Mouse (Mus musculus) yolk sac, embryonic 10.5 days (tissue): ENCODE results near the gene Ubqln1.

Source experiments
- DNase-seq: peaks from one replicate; pipeline ENCODE4 v3.0.0-alpha.2; 2017; ENCODE audit warnings: low spot score

The Ubqln1 gene

DNA sequence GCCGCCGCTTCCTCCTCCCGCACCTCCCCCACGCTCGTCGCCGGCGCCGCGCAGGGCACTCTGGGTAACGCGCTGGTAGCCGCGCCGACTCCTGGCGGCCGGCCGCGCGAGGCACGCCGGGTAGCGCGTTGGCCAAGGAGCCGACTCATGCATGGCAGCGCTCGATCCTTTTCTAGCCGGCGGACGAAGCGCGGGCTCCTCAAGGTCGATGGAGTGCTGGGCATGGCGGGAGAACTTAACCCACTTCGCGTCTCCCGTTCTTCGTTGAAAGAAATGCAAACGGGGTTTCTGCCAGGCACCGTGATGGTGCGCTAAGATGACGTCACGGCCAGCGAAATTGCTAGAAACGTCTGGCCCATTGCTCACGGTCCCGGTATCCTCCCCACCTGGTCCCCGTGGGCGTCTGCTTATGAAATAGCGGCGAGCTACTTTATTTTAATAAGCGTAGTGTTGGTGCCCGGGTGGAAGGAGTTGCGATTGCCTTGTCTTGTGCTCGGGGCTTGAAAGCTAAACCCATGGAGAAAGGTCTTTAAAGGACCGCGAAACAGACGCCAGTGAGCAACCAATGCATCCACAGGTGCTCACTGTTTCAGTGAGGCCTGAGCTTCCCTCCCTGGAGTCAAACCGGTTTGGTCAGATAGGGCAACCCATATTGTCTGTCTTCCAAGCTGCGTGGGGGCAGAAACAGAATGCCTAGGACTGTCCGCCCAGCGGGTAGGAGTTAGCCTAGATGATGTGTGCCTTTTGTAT lies at the start of gene Ubqln1:
Ubqln1 (minus strand) TSS at position 62 of the 750 bp plus-strand sequence.
- peak; percentile 89 for DNase-seq

DNA sequence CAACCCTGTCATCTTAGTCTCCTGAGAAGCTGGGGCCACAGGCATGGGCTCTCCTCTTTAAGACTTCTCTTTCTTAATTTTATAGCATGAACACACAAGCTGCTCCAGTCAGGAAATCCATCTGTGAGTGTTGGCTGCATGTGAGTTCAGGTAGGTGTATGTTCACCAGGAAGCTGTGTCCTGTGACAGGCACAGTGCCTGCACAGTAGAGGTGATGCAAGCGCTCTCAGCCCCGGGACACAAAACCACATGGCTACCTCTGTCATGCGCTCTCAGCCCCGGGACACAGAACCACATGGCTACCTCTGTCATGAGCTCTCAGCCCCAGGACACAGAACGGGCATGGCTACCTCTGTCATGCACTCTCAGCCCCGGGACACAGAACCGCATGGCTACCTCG lies 48.1 kb upstream of the Ubqln1 start:
- no peak for DNase-seq

DNA sequence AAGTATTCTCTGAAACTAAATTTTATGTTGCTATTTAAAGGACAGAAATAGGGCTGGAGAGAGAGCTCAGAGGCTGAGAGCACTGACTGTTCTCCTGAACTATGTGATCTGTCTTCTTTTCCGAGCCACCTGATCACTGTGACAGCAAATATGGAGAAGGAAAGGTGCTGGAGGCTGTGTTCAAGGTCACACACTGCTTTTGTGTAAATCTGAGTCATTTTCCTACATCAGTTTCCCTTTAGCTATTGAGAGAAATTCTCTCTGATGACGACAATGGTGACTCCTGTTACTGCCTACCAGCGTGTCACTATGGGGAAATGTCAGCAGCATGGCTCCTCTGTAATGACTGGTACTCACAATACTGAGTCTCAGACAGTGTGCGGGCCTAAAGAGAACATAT lies 46.2 kb upstream of the Ubqln1 start:
- no peak for DNase-seq

DNA sequence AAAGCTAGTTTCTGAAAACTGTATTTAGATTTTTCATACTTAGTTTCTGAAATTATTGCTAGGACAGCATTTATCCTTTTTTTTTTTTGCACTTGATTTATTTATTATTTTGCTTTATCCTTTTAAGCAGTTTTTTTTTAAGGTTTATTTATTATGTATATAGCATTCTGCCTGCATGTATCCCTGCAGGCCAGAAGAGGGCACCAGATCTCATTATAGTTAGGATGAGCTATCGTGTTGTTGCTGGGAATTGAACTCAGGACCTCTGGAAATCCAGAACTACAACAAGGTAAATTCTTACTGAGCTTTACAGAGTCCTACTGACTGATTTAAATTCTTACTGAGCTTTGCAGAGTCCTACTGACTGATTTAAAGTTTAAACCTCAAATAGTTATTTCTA lies 37.8 kb upstream of the Ubqln1 start:
- no peak for DNase-seq

DNA sequence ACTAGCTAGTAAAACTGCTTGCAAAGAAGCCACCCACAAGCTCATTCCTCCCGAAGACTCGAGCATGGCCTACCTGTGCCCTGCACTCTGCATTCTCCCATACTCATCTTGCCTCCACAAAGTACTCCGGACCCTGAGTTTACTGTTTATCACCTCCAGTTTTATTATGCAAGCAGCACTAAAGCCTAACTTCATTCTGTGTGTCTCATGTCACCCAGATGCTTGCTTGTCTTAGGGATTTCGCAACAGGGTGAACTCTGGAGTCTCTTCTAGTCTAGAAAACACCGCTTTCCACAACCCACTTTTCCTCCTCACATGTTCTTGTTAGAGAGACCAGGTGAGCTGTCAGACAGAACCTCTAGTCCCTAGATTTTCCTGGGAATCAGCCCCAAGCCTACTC lies 33.5 kb upstream of the Ubqln1 start:
- DNase-seq, result peak; percentile 56

DNA sequence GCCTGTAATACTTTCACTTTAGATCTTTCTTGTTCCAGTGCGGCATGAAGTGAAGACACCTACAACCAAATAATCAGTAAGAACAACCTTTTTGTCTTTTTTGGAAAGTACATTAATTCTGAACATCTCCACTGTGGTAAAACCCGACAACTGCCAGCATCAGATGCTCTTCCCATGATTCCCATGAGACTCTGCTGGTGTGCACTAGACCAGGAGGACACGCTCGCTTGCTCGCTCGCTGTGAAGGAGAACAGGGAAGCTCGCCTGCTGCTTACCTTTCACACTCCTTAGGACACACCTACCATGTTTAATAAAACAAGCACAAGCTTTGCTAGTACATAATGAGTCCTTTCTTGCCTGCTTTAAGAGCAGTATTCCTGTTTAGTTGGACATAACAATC lies 21.1 kb upstream of the Ubqln1 start:
- no peak for DNase-seq

DNA sequence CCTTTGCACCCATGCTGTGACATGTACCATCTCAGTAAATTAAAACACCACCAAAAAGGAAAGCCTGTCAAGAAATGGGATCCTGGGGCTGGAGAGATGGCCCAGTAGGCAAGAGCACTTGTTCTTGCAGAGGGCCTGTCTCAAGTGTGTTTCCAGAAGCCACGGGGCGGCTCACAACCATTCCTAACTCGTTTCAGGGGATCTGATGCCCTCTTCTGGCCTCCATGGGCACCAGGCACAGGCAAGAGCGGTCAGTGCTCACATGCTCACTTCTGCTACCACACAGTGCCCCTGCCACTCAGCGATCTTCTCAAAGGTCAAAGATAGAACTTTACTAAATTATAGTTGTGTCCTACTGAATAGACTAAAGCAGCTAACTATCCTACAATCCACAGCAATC lies 17.2 kb upstream of the Ubqln1 start:
- no peak for DNase-seq

DNA sequence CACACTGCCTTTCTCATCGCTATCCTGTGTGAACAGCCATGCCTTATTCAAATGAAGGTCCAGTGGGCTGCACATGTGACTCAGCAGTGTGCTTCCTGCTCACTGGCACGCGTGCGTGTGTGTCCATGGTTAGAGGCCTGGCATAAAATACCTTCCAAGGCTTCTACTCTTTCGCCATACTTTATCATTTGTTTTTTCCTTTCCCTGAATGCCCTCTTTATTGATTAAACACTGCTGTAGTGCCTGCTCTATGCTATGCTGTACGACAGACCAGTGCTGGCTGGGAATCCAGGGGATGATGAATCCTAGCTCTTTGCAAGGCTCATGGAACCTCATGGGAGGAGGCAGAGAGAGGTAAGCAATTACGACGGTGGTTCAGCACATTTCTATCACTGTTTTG lies 16.6 kb upstream of the Ubqln1 start:
- DNase-seq, result no peak

DNA sequence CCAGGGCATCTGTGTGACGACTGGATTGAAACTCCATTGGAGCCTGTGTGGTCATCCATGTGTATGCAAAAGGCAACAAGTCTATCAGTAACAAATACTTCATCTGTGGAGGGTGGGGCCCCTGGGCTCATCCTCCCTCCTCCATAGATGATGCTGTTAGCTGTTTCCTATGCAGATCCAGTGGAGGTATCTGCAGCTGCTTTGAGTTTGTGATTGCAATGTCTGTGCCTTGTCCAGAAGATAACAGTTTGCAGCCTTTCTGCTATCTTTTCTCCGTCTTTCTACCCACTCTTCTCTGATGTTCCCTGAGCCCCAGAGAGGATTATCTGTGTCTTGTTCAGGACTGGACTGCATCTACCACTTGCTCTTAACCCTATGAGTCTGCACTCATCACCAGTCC lies 13.2 kb upstream of the Ubqln1 start:
- no peak for DNase-seq

DNA sequence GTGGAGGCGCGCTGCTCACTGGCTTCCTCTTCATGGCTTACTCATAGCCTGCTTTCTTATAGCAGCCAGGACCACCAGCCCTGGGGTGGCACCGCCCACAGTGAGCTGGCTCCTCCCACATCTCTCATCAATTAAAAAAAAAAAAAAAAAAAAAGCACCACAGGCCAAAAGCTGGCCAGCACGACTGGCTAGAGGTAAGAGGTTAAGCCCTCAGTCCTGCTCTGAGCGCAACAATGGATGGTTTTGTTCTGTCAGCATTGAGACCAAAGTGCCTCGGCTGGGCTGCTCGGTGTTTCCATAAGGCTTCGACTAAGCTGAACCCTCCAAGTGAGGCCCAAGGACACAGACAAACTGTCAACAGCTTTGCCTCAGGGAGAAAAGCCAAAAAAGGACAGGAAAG lies 10.2 kb upstream of the Ubqln1 start:
- no peak for DNase-seq

DNA sequence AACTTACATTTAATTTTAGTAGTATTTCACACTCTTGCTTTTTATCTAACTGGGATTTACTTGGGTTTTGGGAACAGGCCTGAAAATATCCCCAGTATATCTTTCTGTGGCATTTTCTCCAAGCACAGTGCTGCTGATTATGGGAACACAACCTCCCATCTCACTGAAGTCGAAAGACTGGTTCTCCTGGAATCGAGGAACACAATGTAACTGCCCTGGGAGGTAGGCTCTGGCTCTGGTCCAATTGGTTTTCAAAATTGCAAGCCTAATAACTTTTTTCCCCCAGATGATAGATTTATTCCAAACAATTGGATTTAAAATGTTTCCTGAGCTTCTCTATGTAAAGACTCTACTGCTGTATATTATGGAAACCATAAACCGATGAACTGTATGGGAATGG lies 4.8 kb upstream of the Ubqln1 start:
- DNase-seq, result no peak

DNA sequence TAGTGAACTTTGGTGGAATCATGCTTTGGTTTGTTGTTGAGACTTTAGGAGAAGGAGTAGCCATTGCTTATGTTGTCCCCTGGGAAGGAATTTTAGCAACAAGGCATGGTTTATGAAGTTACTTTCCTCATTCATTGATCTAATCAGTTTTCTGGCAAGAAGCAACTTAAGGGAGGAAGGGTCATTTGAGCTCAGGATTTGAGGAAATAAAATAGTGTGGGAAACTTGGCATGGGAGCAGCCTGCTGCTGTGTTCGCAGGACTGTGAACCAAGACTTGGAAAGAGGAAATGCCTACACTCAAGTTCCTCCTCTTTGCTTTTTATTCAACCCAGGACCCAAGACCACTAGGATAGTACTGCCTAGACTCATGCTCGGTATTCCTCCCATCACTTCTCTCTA lies 2.1 kb upstream of the Ubqln1 start:
- no peak for DNase-seq

DNA sequence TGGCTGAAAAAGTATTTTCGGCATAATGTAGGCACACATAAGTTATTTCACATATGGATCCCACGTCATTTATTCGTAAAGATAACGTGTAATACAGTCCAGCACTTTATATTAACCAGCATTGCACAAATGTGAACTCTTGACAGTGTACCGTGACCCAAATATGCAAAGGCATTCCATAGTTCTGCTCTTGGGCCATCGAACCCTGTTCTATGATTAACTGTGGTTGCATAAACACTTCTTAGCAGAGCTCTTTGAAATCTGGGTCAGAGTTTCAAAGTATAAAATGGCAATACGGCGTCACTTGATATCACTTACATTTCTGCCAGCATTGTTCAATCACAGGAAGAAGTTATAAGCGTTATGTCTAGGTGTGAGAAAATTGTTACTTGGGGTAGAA lies 942 bp upstream of the Ubqln1 start:
- DNase-seq, result no peak

DNA sequence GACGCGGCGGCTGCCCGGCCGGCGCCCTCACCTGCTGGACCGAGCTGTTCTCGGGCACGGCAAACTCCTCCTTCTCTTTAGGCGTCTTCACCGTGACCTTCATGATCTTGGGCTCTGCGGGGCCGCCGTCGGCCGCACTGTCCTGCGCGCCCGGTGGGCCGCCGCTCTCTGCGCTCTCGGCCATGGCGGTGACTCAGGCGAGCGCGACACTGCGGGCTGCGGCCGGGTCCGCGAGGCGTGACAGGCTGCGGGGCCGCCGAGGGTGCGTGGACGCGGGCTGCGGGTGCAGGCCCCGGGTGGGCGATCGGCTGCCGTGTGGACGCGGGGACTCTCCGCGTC lies 231 bp downstream of the Ubqln1 start:
- DNase-seq, result no peak

DNA sequence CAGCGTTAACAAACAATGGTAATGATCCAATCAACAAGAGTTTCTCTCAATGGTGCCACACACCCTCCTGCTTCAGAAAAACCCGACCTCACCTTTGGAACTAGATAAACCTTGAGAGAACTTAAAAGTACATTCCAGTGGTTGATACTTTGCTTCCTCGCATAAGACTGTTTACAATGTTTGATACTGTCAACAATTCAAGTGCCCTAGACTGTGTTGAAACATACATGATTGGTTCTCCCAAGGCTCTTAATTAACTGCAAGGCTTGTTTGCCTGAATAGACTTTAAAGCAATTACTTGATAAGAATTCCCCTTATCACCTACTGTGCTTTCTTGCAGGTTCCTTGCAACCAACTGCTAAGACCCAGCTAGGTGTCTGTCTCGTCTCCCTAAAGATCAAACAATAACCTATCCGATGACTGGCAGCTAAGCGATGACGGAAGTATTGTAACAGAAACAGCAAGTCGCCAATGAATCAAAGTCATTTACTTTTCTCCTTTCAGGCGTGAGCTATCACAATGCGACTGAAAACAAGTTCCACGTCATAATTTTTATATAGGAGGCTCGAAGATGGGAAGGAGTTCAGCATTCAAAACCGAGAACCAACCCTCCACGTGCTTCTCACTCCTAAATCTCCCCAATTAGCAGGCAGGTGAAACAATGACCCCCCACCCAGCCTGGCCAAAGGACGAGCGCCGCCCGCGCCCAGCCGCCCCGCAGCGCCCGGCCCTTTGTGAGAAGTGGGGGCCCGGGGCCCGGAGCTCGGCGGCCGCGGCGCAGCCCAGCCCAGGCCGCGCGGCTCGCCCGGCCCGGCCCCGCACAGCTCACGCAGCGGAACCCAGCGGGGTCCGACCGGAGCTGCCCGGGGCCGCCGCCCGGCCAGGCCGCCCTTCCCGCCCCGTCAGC lies 854 bp downstream of the Ubqln1 start:
- DNase-seq, result peak; percentile 56

DNA sequence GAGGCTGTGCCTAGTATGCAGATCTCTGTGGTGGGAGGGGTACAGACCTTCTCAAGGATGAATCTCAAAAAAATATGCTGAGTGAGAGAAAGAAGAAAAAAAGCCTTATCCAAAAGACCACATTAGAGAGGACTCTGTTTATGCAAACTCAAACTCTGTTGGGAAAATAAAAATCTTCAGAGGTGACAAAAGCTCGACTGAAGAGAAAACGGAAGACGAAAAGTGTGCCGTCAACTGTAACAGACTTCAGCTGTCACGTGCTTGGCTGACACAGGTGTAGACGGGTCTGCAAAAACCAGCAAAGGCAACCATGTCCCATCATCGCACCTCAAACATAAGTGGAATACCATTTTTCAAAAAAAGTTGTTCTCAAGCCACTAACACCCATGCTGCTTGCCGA lies 1.7 kb downstream of the Ubqln1 start:
- DNase-seq, result peak; percentile 24

DNA sequence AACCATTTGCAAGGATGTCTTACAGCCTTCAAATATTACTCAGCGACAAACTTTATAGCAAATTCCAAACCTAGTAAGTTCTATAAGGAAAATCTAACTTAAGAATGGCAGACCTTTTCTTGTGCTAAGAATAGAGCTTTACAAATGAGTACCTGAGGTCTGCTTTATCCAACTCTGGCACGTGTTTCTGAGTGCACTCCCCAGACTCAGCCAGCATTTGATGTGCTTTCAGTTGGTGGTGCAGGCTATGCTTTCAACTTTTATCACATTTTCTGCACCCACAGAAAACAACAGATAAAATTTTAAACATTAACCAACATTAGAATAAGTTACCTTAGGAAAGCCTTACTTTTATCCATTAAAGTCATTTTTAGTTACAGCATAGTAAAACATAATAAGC lies 2.9 kb downstream of the Ubqln1 start:
- DNase-seq, result no peak

DNA sequence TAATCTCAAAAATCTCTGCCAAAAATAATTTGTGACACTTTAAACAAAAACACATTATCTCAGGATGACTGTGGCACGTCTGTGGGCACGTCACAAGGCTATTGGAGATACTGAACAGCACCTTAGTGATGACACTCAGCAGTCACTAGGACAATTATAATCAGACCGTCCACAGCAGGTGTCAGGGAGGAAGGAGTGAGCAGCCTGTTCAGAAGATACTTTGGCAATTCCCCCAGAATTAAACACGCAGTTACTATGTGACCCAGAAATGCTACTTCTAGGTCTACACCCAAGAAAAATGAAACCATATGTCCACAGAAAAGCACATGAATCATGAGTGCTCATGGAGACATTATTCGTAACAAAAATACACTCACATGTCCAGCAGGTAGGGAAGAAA lies 5.0 kb downstream of the Ubqln1 start:
- no peak for DNase-seq

DNA sequence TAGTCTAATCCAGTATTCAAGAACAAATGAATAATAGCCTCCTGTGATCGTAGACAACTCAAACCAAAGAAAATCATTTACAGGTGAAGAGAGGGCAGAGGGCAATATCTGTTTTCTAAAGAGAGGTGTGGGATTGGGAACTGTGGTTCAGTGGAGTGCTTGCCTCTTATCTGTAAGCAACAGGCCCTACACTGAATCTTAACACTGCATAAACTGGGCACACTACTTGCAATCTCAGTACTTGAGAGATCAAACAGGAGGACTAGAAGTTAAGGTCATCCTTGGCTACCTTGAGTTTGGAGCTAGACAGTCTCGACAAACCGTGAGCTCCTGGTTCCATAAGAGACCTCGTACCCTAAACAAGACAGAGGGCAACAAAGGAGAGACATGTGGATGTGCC lies 9.4 kb downstream of the Ubqln1 start:
- no peak for DNase-seq

DNA sequence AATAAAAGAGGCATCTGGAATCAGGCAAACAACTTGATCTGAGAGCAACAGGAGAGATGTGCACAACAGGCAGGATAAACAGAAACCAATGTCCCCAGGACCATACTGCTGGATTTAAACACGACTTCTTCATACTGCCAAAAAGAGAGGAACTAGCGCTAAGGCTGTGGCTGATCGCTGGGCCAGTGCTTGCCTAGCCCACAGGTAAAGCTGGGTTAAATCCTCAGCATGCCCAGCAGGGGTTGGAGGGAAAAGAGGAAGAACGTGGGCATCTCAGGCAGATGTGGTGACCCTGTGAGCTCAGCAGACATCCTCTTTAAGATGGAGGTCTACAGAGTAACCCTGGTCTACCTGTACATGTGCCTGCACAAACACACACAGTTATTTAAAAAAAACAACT lies 10.5 kb downstream of the Ubqln1 start:
- DNase-seq, result no peak

DNA sequence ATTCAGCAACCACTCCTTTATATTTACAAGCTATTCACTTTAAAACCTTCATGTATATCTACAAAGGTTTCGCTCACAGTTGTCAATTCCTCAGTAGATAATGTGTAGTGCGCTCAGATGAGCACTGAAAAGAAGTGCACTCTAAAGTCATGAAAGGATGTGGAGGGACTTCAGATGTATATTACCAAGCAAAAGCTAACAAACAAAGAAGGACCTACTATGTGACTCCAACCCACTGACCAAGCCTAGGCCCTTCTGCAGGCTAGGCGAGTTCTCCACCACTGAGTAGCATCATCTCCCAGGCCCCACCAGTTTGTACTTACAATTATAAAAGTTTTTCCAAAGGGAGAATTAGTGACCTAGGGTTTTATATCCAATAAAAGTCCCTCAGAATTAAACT lies 11.3 kb downstream of the Ubqln1 start:
- DNase-seq, result no peak

DNA sequence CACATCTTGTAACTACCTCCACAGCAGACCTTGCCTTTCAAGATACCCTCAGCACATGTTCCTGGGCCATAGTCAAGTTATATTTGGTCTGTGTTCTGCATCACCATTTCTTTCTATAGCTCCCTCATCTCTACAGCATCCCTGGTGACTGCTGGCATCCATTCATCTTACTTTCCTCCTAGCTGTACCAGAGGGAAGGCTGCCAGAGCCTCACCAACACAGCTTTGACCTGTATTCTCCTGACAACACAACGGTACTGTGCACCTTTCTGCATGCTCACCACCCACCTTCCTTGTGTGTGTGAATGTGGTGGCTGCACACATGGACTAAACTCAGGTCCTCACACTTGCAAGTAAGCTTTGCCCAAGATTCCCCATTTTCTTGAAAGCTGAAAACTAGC lies 12.6 kb downstream of the Ubqln1 start:
- no peak for DNase-seq

DNA sequence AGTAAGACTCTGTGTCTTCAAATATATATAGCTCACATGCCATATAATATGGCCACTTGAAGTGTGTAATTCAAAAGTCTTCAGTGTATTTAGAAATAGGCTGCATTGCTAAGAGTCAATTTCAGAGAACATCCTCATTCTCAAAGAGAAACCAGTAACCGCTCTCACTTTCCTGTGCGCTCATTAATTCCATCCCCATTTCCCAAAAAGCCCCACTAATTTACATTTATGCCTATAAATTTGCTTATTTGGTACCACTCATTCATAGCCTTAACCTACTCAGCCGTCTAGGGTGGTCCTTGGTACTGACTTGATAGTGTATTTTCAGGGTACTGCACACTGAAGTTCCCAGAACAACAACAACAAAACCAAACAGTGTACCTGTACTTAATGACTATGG lies 13.5 kb downstream of the Ubqln1 start:
- no peak for DNase-seq

DNA sequence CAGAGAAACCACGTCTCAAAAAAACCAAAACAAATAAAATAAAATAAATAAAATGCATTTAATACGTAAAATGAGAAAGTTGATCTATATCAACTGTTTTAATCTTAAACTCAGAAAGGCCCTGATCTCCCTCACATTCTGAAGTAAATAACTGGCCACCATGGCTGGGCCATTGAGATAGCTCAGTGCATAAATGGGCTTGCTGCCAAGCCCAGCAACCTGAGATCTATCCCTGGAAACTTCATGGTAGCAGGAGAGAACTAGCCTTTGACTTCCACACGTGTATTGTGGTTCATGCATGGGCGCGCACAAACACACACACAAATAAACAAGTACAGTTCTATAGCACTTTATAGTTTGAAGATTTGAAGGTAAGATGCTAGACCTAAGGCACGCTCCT lies 14.1 kb downstream of the Ubqln1 start:
- no peak for DNase-seq
